Mouse (Mus musculus): ENCODE measurements around the gene Gpd1.

The Gpd1 gene

GRCm38 (mm10) chr15:99772925-99773324, 55.6 kb downstream of the Gpd1 start:
- DNase-seq = no peak

All from cerebellum, adult 8-10 months (tissue).